Mouse (Mus musculus) MEL (cell line): ENCODE measurements around the gene Ghr. TPM values are rescaled to one million over a fixed set of nuclear protein-coding genes. Genes with fewer than 3 reads are reported as not detected.

Source experiments
- DNase-seq: peaks from one replicate; pipeline ENCODE4 v3.0.0; 2011; ENCODE audit warnings: low read depth, low spot score
- H3K27ac ChIP-seq: 2 replicates; pipeline ENCODE4 v1.5.1; 2012; ENCODE audit warnings: low read depth, mild to moderate bottlenecking, control low read depth, low read length, moderate library complexity; ENCODE audit not compliant: control insufficient read depth
- H3K27me3 ChIP-seq, 2 experiments: fragments of 150-350 bp in 1 of 2; sonication (generic) in 1 of 2; 2 replicates each; pipeline ENCODE4 v1.6.1; 2012; ENCODE audit warnings: low read length in 2 of 2, mild to moderate bottlenecking in 2 of 2, improper control_type of control experiment in 1 of 2, moderate library complexity in 1 of 2; ENCODE audit not compliant: insufficient read depth in 2 of 2, control insufficient read depth in 1 of 2
- H3K36me3 ChIP-seq, 2 experiments: 2 replicates each; pipeline ENCODE4 v1.6.1; 2012 to 2014; ENCODE audit warnings: low read length in 2 of 2, improper control_type of control experiment in 1 of 2, inconsistent platforms in 1 of 2, mild to moderate bottlenecking in 1 of 2; ENCODE audit not compliant: insufficient read depth in 2 of 2, control insufficient read depth in 1 of 2
- H3K4me1 ChIP-seq, 2 experiments: fragments of 150-350 bp in 1 of 2; sonication (generic) in 1 of 2; 2 replicates each; pipeline ENCODE4 v1.6.1; 2012; ENCODE audit warnings: low read length in 2 of 2, improper control_type of control experiment in 1 of 2, mild to moderate bottlenecking in 1 of 2; ENCODE audit not compliant: insufficient read depth in 2 of 2, control insufficient read depth in 1 of 2
- H3K4me3 ChIP-seq, 2 experiments: fragments of 150-350 bp in 1 of 2; sonication (generic) in 1 of 2; 2 replicates each; pipeline ENCODE4 v1.5.1; 2012; ENCODE audit warnings: low read depth in 2 of 2, low read length in 2 of 2, mild to moderate bottlenecking in 2 of 2, moderate library complexity in 2 of 2, control low read depth in 1 of 2, improper control_type of control experiment in 1 of 2; ENCODE audit not compliant: control insufficient read depth in 1 of 2, insufficient read depth in 1 of 2
- H3K79me2 ChIP-seq: 2 replicates; pipeline ENCODE4 v1.6.1; 2012; ENCODE audit warnings: mild to moderate bottlenecking, low read length, moderate library complexity; ENCODE audit not compliant: control insufficient read depth, poor library complexity, insufficient read depth
- H3K9ac ChIP-seq: 2 replicates; pipeline ENCODE4 v1.6.1; 2012; ENCODE audit warnings: low read depth, mild to moderate bottlenecking, control low read depth, low read length, moderate library complexity; ENCODE audit not compliant: control insufficient read depth, poor library complexity, severe bottlenecking
- H3K9me3 ChIP-seq: fragments of 150-350 bp; sonication (generic); replicated peaks from 2 replicates; pipeline ENCODE4 v1.6.1; 2012; ENCODE audit warnings: mild to moderate bottlenecking, low read length, improper control_type of control experiment, moderate library complexity; ENCODE audit not compliant: insufficient read depth
- BHLHE40 ChIP-seq: IDR thresholded peaks from 2 replicates; pipeline ENCODE4 v1.6.1; 2012; ENCODE audit warnings: low read depth, mild to moderate bottlenecking, inconsistent platforms, low read length, improper control_type of control experiment, borderline replicate concordance
- CHD1 ChIP-seq: IDR thresholded peaks from 2 replicates; pipeline ENCODE4 v1.6.1; 2012; ENCODE audit warnings: low read depth, mild to moderate bottlenecking, inconsistent platforms, low read length, improper control_type of control experiment
- CHD2 ChIP-seq: IDR thresholded peaks from 2 replicates; pipeline ENCODE4 v1.6.1; 2011; ENCODE audit warnings: low read length, improper control_type of control experiment
- E2F4 ChIP-seq: IDR thresholded peaks from 2 replicates; pipeline ENCODE4 v1.6.1; 2011; ENCODE audit warnings: low read depth, low read length, improper control_type of control experiment, borderline replicate concordance
- ELF1 ChIP-seq: IDR thresholded peaks from 2 replicates; pipeline ENCODE4 v1.6.1; 2014; ENCODE audit warnings: low read depth, mild to moderate bottlenecking, inconsistent platforms, low read length, improper control_type of control experiment, moderate library complexity
- ETS1 ChIP-seq: IDR thresholded peaks from 2 replicates; pipeline ENCODE4 v1.6.1; 2012; ENCODE audit warnings: low read depth, mild to moderate bottlenecking, inconsistent platforms, low read length, improper control_type of control experiment, moderate library complexity
- HCFC1 ChIP-seq: IDR thresholded peaks from 2 replicates; pipeline ENCODE4 v1.6.1; 2012; ENCODE audit warnings: low read depth, mild to moderate bottlenecking, inconsistent platforms, low read length, improper control_type of control experiment, moderate library complexity
- JUND ChIP-seq: IDR thresholded peaks from 2 replicates; pipeline ENCODE4 v1.6.1; 2011; ENCODE audit warnings: low read depth, mild to moderate bottlenecking, improper control_type of control experiment, low read length
- MAX ChIP-seq: IDR thresholded peaks from 2 replicates; pipeline ENCODE4 v1.6.1; 2011; ENCODE audit warnings: low read length, improper control_type of control experiment
- MEF2A ChIP-seq: IDR thresholded peaks from 2 replicates; pipeline ENCODE4 v1.6.1; 2014; ENCODE audit warnings: low read depth, mild to moderate bottlenecking, inconsistent platforms, low read length, improper control_type of control experiment; ENCODE audit not compliant: poor library complexity, insufficient replicate concordance, severe bottlenecking; ENCODE audit errors: extremely low read depth
- MXI1 ChIP-seq: IDR thresholded peaks from 2 replicates; pipeline ENCODE4 v1.6.1; 2011; ENCODE audit warnings: mild to moderate bottlenecking, low read depth, low read length, improper control_type of control experiment
- MYB ChIP-seq: IDR thresholded peaks from 2 replicates; pipeline ENCODE4 v1.6.1; 2011; ENCODE audit warnings: mild to moderate bottlenecking, low read depth, low read length, improper control_type of control experiment
- MYC ChIP-seq: IDR thresholded peaks from 2 replicates; pipeline ENCODE4 v1.6.1; 2011; ENCODE audit warnings: low read depth, mild to moderate bottlenecking, low read length, improper control_type of control experiment, moderate library complexity
- NRF1 ChIP-seq: IDR thresholded peaks from 2 replicates; pipeline ENCODE4 v1.6.1; 2014; ENCODE audit warnings: low read depth, mild to moderate bottlenecking, inconsistent platforms, low read length, improper control_type of control experiment, moderate library complexity; ENCODE audit not compliant: poor library complexity, insufficient read depth, severe bottlenecking
- POLR2A ChIP-seq, 2 experiments: IDR thresholded peaks; 2 replicates each; pipeline ENCODE4 v1.6.1; 2011 to 2012; ENCODE audit warnings: low read length in 2 of 2, mild to moderate bottlenecking in 2 of 2, control low read depth in 1 of 2, improper control_type of control experiment in 1 of 2, low read depth in 1 of 2, moderate library complexity in 1 of 2; ENCODE audit not compliant: control insufficient read depth in 1 of 2, insufficient read depth in 1 of 2, poor library complexity in 1 of 2
- POLR2AphosphoS5 ChIP-seq: IDR thresholded peaks from 2 replicates; pipeline ENCODE4 v1.6.1; 2012; ENCODE audit warnings: low read depth, borderline replicate concordance, mild to moderate bottlenecking, inconsistent platforms, low read length, moderate library complexity, mixed read lengths
- RAD21 ChIP-seq: IDR thresholded peaks from 2 replicates; pipeline ENCODE4 v1.6.1; 2011; ENCODE audit warnings: mild to moderate bottlenecking, low read depth, low read length, improper control_type of control experiment
- TAL1 ChIP-seq: IDR thresholded peaks from 2 replicates; pipeline ENCODE4 v1.6.1; 2012; ENCODE audit warnings: mild to moderate bottlenecking, inconsistent platforms, low read length, moderate library complexity, mixed read lengths
- USF1 ChIP-seq: IDR thresholded peaks from 2 replicates; pipeline ENCODE4 v1.6.1; 2014; ENCODE audit warnings: low read depth, mild to moderate bottlenecking, inconsistent platforms, low read length, improper control_type of control experiment, moderate library complexity
- ZKSCAN1 ChIP-seq: IDR thresholded peaks from 2 replicates; pipeline ENCODE4 v1.6.1; 2012; ENCODE audit warnings: low read depth, mild to moderate bottlenecking, inconsistent platforms, low read length, improper control_type of control experiment, moderate library complexity
- ZNF384 ChIP-seq: IDR thresholded peaks from 2 replicates; pipeline ENCODE4 v1.6.1; 2012; ENCODE audit warnings: low read depth, mild to moderate bottlenecking, inconsistent platforms, low read length, improper control_type of control experiment
- polyA plus RNA-seq, 2 experiments: library from polyadenylated mRNA; stranded (reverse) in 1 of 2; unstranded in 1 of 2; fragments of >175 nt in 1 of 2; fragments of >200 nt in 1 of 2; gene quantifications; 2 replicates each; pipeline versions ENCODE4 v1.2.1 to v1.2.4; 2012; ENCODE audit warnings: low replicate concordance in 2 of 2, low read depth in 1 of 2; ENCODE audit not compliant: insufficient read length in 2 of 2, insufficient read depth in 1 of 2, missing spikeins in 1 of 2
- total RNA-seq: library from RNA; depleted of rRNA; stranded (reverse); fragments of 300-350 nt; gene quantifications from 2 replicates; pipeline ENCODE4 v1.2.3, GENCODE M21; 2012

Ghr gene
- total and polyA plus RNA-seq, 3 experiments = 0.07 TPM; not detected in 2

- H3K27me3 ChIP-seq = no peaks in the 10 kb centered on the region
- TF ChIP-seq CHD1 (no peak), ZNF384 (no peak), NRF1 (no peak), MYC (no peak), MEF2A (no peak), MAX (no peak), E2F4 (no peak), ZKSCAN1 (no peak), RAD21 (no peak), ETS1 (no peak)
- TF ChIP-seq, all 39 proteins: peak for 0
- Histone ChIP-seq H3K9ac (no peak overlapping the region), H3K36me3 (no peaks in the 10 kb centered on the region), H3K9me3 (no peaks in the 10 kb centered on the region), H3K79me2 (no peaks in the 10 kb centered on the region), H3K4me1 (no peaks in the 10 kb centered on the region), H3K4me3 (no peak overlapping the region), H3K27ac (no peak overlapping the region)
- DNase-seq = no peak
These were observed 37.1 kb upstream of the Ghr start for GRCm38 (mm10) chr15:3620368-3620767.

GRCm38 (mm10) chr15:3618311-3618710, 35.0 kb upstream of the Ghr start:
- no peaks in the 10 kb centered on the region for H3K9me3 ChIP-seq
- no peak overlapping the region for H3K9ac ChIP-seq
- no peaks in the 10 kb centered on the region for H3K4me1 ChIP-seq
- no peaks in the 10 kb centered on the region for H3K79me2 ChIP-seq
- no peaks in the 10 kb centered on the region for H3K27me3 ChIP-seq
- TF ChIP-seq ELF1 = no peak
- TF ChIP-seq POLR2A (IDR thresholded peaks at IDR 0.05; ENCODE audit: control insufficient read depth in 1 of 2, insufficient read depth in 1 of 2, low read depth in 1 of 2, low read length in 2 of 2, poor library complexity in 1 of 2) = no peak
- no peak for TF ChIP-seq MXI1
- TF ChIP-seq ZNF384 = no peak
- TF ChIP-seq HCFC1 = no peak
- no peak for TF ChIP-seq CHD2
- no peak for TF ChIP-seq TAL1
- TF ChIP-seq MYB = no peak
- TF ChIP-seq MEF2A = no peak
- no peak for TF ChIP-seq BHLHE40
- no peak for TF ChIP-seq POLR2AphosphoS5
- no peak for TF ChIP-seq JUND
- TF ChIP-seq USF1 = no peak
- TF ChIP-seq, all 39 proteins: peak for 0
- H3K36me3 ChIP-seq = no peaks in the 10 kb centered on the region
- peak overlapping the region in 1 of 2 experiments; percentile 15; a peak in 2 of 4 replicates for H3K4me3 ChIP-seq
- no peak overlapping the region for H3K27ac ChIP-seq
- no peak for DNase-seq
